Mouse (Mus musculus) gastrocnemius, postnatal 4 days (tissue): ENCODE measurements at regions not wholly inside any gene's neighbourhood (a gene's known extent, or its start where the extent isn't known, plus 50 kb on each side); places are given as distances from the start of the nearest gene placed in this dataset.

Experiments used
- DNase-seq, 2 experiments: peaks; one replicate each; pipeline ENCODE4 v3.0.0; 2021 to 2022; ENCODE audit warnings: low spot score in 2 of 2, mixed read lengths in 2 of 2

- DNase-seq = no peak
Measured at GRCm38 (mm10) chr17:47983286-47983685, 54.8 kb downstream of the 1700122O11Rik start.

- DNase-seq = no peak
Measured at GRCm38 (mm10) chr17:47981556-47982027, 56.5 kb downstream of the 1700122O11Rik start.

GRCm38 (mm10) chr17:47979266-47979665 lies 54.8 kb upstream of the Foxp4 start:
- DNase-seq = no peak

- no peak for DNase-seq
Measured at GRCm38 (mm10) chr17:47978404-47979030, 54.1 kb upstream of the Foxp4 start.

- no peak for DNase-seq
Measured at GRCm38 (mm10) chr17:47978001-47978400, 53.6 kb upstream of the Foxp4 start.

GRCm38 (mm10) chr17:47976999-47977357 lies 52.5 kb upstream of the Foxp4 start:
- DNase-seq = no peak

GRCm38 (mm10) chr17:47976061-47976998 lies 51.9 kb upstream of the Foxp4 start:
- DNase-seq = peak; percentile 54 to 70

- DNase-seq = peak; percentile 42 to 47
Measured at GRCm38 (mm10) chr17:47975281-47976060, 51.0 kb upstream of the Foxp4 start.

- DNase-seq = no peak
Measured at GRCm38 (mm10) chr17:47974503-47974902, 50.1 kb upstream of the Foxp4 start.
